ENCODE assay signal across 15 mouse cellular contexts in genomic region chr9:61908832-61909407, GRCm38 (mm10). TPM values are rescaled to one million over a fixed set of nuclear protein-coding genes. Genes with fewer than 3 reads are reported as not detected.
DNase-seq lines count a peak whose midpoint lies in the region.
"Had no signal": no experiment of that assay in that cellular context is flagged by ENCODE, and none has a peak within 500 bp of the region (broad histone marks: within the 10 kb centered on the region; RNA-seq: fewer than 3 reads in every experiment).

No protein-coding gene starts in this region.

- intact Hi-C loops in heart, postnatal 36 days (cut with DNase I): no loop called here

- peak; percentile 56 for DNase-seq in heart, adult 11 months
- DNase-seq in heart, postnatal 36 days: no peak
- peak; percentile 14 for DNase-seq in 3134 (ENCODE audit: extremely low read depth, insufficient read length, low spot score)
- DNase-seq in ES-CJ7 (ENCODE audit: low read depth, low spot score): peak; percentile 53
- peak; percentile 67 for DNase-seq in ZHBTc4 (ENCODE audit: low read depth, low spot score)
- no peak for DNase-seq in layer of hippocampus, adult 9-10 months (ENCODE audit: low spot score)
- no peak for DNase-seq in spleen, adult 12 weeks (ENCODE audit: low spot score)
- DNase-seq: adrenal gland, postnatal 10 days; adrenal gland, postnatal 36 days; cerebellum, adult 18-20 months; cerebellum, adult 9-10 months; cerebellum, postnatal 14 days; gastrocnemius, postnatal 10 days; gastrocnemius, postnatal 36 days; heart, postnatal 14 days had no signal

RNA-seq across cellular contexts. Expression of gene Rplp1, which starts 5.4 kb away (rescaled TPM):
- 1,000 to 10,000 TPM; 1,412 to 1,619 TPM for total RNA-seq in heart, postnatal 36 days (2021)

RNA-seq across cellular contexts. Expression of gene Kif23, which starts 37.7 kb away (rescaled TPM):
- total RNA-seq in heart, postnatal 36 days (2021): 1 to 10 TPM; 1.7 to 2.4 TPM

Comparison
In these comparisons a context has a peak if more than half of its experiments do, and no peak if none do; other contexts are left out.
1. DNase-seq: peak in heart, adult 11 months (single experiment), 3134 (single experiment), ES-CJ7 (single experiment) and ZHBTc4 (single experiment); none in heart, postnatal 36 days (0 of 2), layer of hippocampus, adult 9-10 months (single experiment) and spleen, adult 12 weeks (single experiment).